8 mouse cellular contexts compared by ENCODE assay signal in genomic region chr5:30806106-30806505, GRCm38 (mm10). TPM values are rescaled to one million over a fixed set of nuclear protein-coding genes. Genes with fewer than 3 reads are reported as not detected.
DNase-seq lines count a peak whose midpoint lies in the region; ATAC-seq lines count a peak whose summit lies in the region.

No protein-coding gene starts in this region.

- no peaks in the 10 kb centered on the region for H3K27me3 ChIP-seq in intestine, embryonic 16.5 days (replicated peaks; ENCODE audit: control insufficient read depth, insufficient read depth, low read length)
- no peaks in the 10 kb centered on the region for H3K27me3 ChIP-seq in midbrain, embryonic 12.5 days

- H3K36me3 ChIP-seq in intestine, embryonic 16.5 days (ENCODE audit: control insufficient read depth, insufficient read depth, low read length) = no peaks in the 10 kb centered on the region
- no peaks in the 10 kb centered on the region for H3K36me3 ChIP-seq in midbrain, embryonic 12.5 days

- intact Hi-C loops in left cerebral cortex, postnatal 25 days (cut with DNase I) = loop anchor here (2.0 kb wide), 2 partner anchors 51 to 111 kb away; no protein-coding TSS in a partner anchor

- H3K4me2 ChIP-seq in intestine, embryonic 16.5 days (ENCODE audit: low read depth, low read length) = no peak overlapping the region
- no peak overlapping the region for H3K4me2 ChIP-seq in midbrain, embryonic 12.5 days (replicated peaks)

- H3K27ac ChIP-seq in intestine, embryonic 16.5 days (ENCODE audit: low read length) = no peak overlapping the region
- no peak overlapping the region for H3K27ac ChIP-seq in midbrain, embryonic 12.5 days (replicated peaks)

- ATAC-seq in intestine, embryonic 16.5 days = peak; percentile 56
- ATAC-seq in midbrain, embryonic 12.5 days (ENCODE audit: low FRiP score, low read depth) = peak; percentile 86

- DNase-seq in adrenal gland, adult 8-10 months = peak; percentile 76
- peak; percentile 81 for DNase-seq in embryo, embryonic 11.5 days (ENCODE audit: low read depth, low spot score)
- DNase-seq in gastrocnemius, postnatal 4 days (ENCODE audit: low spot score in 2 of 2) = peak; percentile 75 to 84
- DNase-seq in left cerebral cortex, postnatal 25 days (ENCODE audit: low spot score in 2 of 2) = peak; percentile 86 to 90
- DNase-seq in skeletal muscle tissue, adult 2 months (ENCODE audit: low read depth, low spot score) = peak; percentile 82
- DNase-seq in yolk sac, embryonic 10.5 days (ENCODE audit: low spot score) = peak; percentile 75

- 10% methylated on average over 3 of the region's 3 CpGs for WGBS in intestine, embryonic 16.5 days
- 15% methylated on average over 3 of the region's 3 CpGs for WGBS in midbrain, embryonic 12.5 days

- H3K9me3 ChIP-seq in intestine, embryonic 16.5 days (ENCODE audit: control insufficient read depth, low read length) = no peaks in the 10 kb centered on the region
- H3K9me3 ChIP-seq in midbrain, embryonic 12.5 days = no peaks in the 10 kb centered on the region

- H3K4me1 ChIP-seq in intestine, embryonic 16.5 days (ENCODE audit: control insufficient read depth, insufficient read depth, low read length) = no peaks in the 10 kb centered on the region
- H3K4me1 ChIP-seq in midbrain, embryonic 12.5 days = no peaks in the 10 kb centered on the region

- no peak overlapping the region for H3K4me3 ChIP-seq in intestine, embryonic 16.5 days (ENCODE audit: low read length)
- no peak overlapping the region for H3K4me3 ChIP-seq in midbrain, embryonic 12.5 days

- no peak overlapping the region for H3K9ac ChIP-seq in intestine, embryonic 16.5 days (ENCODE audit: low read depth, low read length)
- no peak overlapping the region for H3K9ac ChIP-seq in midbrain, embryonic 12.5 days (replicated peaks)

RNA-seq across cellular contexts. Expression of gene Mapre3, which starts 8.3 kb away (rescaled TPM):
- 10 to 100 TPM; 75.9 to 93.2 (median 85.2) TPM for total RNA-seq in adrenal gland, adult 8-10 months (2022)
- 10 to 100 TPM; 60.9 to 65.0 TPM for total RNA-seq in gastrocnemius, postnatal 4 days (2021)
- polyA plus RNA-seq in intestine, embryonic 16.5 days (2015; fragmentation: Nextera tagmentation; extraction: Ambion mirVana) = 14.0 and 15.4 TPM in 2 replicates
- 100 to 1,000 TPM; 210 to 224 TPM for total RNA-seq in left cerebral cortex, postnatal 25 days (2021)
- 69.3 and 77.7 TPM in 2 replicates for polyA plus RNA-seq in midbrain, embryonic 12.5 days (2016; fragmentation: Nextera tagmentation; extraction: Ambion mirVana)
